Mouse (Mus musculus) c-Kit-positive CD71-positive TER-119-negative erythroid progenitor cells, embryonic 14.5 days (primary cell): ENCODE data around the gene Cspg5.
A peak's percentile ranks its signal among the peaks of the same experiment; 100 is the strongest.

Experiments used
- DNase-seq: peaks from one replicate; pipeline ENCODE4 v3.0.0-alpha.2; 2013; ENCODE audit warnings: low read depth

The Cspg5 gene

DNA sequence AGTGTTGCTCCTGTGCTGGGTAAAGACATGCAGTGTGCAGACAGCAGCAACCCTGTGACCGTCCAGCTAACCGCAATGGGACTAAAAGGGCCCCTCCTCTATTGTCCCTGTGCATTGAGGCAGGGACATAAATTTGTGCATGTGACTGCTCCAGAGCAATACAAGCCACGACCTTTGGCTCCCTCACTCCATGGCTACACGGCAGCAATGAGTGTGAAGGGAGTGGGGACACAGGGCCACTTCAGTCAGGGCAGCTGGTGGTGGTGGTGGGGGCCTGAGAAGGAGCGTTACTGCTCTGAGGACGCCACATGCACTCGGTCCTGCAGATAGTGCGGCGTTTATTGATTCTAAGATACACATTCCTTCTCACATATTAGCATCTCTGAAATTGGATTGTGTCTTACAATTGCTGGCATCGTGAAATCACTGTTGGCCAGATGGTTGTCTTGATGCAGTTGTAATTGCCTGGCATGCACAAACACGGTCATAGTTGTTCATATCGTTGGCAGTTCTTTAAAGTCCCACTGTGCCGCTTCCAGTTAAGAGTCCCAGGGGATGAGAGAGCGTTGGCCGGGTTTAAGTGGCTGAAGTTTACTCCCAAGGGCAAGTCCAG lies 11.9 kb downstream of the Cspg5 start:
- DNase-seq = no peak

DNA sequence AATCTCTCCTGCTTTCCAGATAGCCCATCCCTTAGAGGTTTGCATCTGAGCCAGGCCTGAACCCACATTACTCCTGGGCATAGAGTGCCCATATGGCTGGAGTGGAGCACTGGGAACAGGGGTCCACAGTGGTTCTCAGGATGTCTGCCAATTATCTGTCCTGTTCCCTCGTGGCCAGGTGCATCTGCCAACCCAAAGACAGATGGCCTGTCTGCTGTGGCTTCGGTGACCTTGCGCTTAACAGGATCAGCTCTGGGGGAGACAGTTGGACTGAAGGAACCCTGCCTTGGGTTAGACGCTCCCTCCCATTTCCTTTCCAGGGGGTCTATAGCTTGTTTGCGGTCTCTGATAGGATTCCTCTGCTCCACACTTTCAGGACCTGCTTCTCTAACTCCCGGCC lies 15.1 kb downstream of the Cspg5 start:
- DNase-seq = no peak

DNA sequence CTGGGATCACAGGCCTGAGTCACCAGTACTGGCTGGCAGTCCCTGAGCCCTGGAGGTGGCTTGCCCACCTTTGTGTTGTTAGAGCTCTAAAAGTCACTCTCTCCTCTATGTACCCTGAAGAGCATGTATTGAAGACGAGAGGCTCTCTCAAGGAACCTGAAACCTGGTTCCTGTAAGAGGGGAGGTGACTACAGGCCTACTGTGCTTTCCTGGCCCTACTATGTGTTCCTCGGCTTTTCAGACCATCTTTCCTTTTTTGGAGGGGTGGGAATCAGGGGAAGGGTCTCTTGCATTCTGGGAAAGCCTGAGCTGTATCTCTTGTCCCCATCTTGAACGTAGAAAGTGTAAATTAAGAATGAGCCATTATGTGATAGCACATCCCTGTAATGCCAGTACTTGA lies 15.5 kb downstream of the Cspg5 start:
- no peak for DNase-seq

DNA sequence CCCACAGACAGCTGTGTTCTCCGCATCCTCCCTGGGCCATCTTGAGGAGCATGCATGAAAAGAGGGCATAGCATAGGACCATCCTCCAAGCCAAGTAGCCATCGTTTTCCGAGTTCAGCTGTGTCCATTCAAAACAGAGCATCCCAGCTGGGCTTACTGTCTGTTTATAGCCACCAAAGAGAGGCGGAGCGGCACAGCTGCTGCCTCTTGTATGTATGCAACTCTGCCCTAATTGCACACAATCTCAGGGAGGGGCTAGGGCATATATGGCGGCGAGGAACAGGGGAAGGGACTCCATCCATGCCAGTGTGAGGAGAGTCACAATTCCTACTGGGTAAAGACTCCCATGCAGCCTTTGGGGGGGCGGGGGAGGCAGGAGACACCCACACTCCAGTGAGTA lies 19.6 kb downstream of the Cspg5 start:
- DNase-seq = no peak

DNA sequence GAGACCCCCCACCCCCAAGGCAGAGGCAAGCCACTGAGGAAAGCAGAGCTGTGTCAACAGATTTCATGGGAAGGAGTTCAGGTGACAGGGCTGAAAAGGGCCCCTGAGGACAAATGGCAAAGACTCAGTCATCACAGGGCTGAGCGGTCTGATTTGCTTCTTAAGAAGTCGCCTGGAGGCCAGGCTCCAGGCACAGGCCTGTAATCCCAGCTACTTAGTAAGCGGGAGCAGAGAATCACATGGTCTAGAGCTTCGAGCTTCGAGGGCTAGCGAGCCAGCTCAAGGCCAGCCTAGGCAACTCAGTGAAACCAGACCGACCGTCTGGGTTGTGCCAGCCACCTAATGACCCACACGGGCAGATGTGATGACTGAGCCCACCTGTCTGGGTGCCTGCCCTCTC lies 21.4 kb downstream of the Cspg5 start:
- DNase-seq = no peak

DNA sequence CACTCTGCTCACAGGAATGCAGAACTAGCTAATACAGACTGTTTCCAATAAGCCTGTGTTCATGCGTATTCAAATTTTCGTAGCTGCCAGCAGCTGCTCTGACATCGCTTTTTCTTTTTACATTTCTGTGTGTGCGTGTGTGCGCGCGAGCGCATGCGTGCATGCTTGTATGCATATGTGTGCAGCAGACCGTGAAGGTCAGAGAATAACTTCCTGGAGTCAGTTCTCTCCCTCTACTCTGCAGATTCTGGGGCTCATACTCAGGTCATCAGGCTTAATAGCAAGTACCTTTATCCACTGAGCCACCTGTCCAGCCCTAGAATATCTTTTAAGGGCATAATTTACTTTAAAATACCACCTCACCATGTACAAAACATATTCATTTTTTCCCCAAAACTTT lies 24.8 kb downstream of the Cspg5 start:
- no peak for DNase-seq

DNA sequence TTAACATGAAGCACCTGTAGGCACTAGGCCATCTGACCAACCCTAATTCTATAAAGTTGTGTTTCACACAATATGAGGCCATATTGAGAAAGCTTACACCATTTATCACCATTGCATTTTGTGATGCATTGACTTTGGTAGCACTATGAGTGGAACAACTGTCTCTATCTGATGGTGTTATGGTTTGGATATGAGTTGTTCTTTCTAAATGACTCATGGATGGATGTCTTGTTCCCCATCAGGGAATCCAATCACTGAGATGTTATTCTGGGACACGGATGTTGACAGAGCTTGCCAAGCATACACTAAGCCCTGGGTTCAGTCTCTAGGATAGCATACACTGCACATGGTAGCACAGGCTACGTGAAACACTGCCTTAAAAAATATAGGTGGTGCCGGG lies 28.7 kb downstream of the Cspg5 start:
- no peak for DNase-seq

DNA sequence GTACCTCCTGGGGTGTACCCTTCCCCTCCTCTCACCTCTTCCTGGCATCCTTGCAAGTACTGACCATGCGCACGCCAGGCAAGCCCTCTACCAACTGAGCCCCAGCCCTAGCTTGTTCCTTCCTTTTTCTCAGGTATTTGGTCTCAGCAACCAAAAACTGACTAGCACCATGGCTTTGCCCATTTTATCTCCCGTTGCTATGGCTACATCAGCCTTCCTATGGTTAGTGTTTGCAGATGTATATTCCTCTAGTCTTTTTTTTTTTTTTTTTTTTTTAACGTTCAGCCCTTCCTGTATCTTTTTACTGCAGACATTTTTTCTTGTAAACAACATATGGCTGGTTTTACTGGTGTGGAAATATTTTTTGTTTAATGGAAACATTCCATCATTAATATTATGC lies 29.9 kb downstream of the Cspg5 start:
- DNase-seq = no peak

DNA sequence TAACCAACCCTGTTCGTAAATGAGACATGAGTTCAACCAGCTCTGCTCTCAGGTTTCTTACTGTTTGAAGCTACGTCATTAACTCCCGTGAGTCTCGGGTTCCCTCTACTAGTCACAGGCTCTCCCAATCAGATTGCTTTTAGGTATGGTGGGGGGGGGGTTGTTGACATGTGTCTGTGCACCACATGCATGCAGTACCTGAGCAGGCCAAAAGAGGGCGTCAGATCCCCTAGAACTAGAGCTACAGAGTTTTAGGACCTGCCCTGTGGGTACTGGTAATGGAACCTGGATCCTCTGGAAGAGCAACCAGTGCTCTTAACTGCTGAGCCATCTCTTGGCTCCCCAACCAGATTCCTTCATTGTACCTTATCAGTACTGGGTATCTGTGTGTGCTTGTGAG lies 32.3 kb downstream of the Cspg5 start:
- no peak for DNase-seq

DNA sequence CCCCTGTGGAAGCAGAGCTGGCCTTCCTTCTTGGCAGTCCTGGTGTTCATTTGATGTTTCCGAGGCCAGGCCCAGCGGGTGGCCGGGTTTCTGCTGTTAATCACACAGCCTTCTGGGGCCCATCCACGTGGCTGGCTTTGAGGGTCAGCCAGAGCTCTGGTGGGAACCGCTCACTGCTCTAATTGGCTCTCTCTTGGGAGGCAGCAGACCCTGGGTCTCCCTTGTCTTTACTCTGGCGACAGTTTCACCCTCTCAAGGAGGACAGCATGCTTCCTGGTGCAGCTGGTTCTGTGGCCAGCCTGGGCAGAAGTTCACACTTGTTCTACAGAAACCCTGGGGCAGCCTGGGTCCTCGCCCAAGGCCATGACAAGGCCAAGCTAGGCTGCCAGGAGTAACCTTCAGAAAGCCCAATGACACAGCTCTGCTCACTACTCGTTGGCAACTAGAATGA lies 33.9 kb downstream of the Cspg5 start:
- DNase-seq = no peak

DNA sequence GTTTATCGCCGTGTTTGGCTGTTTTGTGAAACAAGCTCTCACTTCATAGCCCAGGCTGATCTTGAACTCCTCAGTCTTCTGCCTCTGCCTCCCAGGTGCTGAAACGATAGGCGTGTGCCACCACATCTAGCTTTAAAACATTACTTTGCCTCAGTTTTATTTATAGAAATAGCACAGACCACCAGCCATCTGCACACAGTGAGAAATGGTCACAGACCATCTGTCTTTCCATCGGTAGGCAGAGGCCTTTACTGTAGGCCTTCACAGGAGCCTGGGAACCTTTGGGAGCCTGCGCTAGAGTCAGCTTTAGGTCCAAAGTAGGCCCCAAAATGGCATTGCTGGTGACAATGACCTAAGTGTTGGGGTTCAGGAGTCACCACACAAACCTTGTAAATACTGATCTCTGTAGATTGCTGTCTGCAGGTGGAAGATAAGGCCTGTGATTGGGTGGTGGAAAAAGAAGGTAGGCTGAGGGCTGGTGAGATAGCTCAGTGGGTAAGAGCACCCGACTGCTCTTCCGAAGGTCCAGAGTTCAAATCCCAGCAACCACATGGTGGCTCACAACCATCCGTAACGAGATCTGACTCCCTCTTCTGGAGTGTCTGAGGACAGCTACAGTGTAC lies 40.6 kb downstream of the Cspg5 start:
- DNase-seq = no peak

DNA sequence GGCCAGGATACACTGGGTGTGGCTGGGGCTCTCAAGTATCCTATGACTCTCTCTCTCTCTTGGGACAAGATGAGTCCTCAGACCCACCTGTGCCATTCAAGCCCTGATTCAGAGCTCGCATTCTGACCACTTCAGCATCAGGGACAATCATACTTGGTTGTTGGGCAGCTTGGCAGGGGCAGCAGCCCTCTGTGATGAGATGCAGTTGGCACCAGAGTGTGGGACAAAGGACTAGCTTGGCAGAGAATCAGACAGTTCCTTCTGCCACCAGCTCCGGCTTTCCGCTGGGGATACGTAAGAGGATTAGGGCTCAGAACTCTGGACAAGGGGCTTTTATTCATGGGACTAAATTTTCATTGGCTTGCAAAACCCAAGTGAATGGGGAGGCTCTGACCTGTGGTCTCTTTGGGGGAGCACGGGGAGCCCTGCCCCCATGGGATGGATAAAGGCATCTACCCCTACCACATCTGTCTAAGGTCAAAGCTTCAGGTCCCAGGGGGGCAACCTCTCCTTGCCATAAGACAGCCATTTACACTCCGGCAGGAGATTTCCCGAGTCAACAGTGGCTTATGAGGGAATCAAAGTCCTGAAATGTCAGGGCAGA lies 43.8 kb downstream of the Cspg5 start:
- no peak for DNase-seq

DNA sequence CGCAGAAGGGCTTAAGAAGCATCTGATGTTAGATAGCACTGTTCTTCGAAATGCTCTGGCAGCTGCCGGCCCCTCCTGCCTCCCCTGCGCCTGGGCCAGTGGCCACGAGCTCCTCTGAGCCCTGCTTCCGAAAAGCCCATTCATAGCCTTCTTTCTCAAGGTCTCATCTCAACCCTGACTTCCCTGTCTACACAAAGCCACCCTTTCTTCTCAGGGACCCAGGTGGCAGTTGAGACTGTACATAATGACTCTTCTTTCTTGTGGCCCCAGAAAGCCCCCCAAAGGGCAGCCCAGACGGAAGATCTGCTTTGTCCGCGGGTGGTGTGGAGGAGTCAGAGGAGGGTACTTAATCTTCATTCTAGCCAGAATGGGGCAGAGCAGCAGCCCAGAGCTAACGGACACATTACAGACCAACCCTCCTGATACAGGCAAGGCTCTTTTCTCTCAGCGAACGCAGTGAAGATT lies 49.7 kb downstream of the Cspg5 start:
- DNase-seq = no peak

DNA sequence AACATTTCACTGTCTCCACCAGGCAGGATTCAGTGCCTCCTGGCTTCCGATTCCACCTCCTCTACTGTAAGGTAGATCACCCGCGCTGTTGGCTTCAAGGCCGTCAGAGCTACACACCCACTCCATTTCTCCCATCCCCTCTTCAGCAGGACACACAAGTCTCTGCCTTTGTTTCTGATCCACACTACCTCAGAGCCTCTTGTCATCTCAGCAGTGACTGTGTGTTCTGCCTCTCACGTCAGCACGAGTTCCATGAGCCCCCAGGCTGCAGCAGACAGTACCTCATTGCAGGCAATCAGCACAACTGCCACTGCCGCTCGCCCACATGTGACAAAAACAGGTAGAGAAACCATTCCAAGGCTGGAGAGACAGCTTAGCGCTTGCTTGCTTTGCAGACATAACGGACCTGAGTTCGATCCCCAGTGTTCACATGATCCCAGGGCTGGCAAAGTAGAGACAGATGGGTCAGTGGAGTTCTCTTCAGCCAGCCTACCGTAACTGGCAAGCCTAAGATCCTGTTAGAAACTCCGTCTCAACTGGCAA lies 50.4 kb downstream of the Cspg5 start:
- no peak for DNase-seq

DNA sequence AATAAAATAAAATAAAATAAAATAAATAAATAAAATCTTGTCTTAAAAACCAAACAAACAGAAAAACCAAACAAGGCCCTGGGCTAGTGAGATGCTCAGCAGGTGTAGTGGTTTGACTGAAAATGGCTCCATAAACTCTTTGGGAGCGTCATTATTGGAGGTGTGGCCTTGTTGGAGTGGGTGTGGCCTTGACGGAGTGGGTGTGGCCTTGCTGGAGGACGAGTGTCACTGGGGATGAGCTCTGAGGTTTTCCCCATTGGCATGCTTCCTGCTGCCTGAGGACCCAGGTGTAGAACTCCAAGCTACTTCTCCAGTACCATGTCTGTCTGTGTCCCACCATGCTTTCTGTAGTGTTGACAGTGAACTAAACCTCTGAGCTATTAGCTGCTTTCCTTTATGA lies 51.2 kb downstream of the Cspg5 start:
- DNase-seq = no peak

DNA sequence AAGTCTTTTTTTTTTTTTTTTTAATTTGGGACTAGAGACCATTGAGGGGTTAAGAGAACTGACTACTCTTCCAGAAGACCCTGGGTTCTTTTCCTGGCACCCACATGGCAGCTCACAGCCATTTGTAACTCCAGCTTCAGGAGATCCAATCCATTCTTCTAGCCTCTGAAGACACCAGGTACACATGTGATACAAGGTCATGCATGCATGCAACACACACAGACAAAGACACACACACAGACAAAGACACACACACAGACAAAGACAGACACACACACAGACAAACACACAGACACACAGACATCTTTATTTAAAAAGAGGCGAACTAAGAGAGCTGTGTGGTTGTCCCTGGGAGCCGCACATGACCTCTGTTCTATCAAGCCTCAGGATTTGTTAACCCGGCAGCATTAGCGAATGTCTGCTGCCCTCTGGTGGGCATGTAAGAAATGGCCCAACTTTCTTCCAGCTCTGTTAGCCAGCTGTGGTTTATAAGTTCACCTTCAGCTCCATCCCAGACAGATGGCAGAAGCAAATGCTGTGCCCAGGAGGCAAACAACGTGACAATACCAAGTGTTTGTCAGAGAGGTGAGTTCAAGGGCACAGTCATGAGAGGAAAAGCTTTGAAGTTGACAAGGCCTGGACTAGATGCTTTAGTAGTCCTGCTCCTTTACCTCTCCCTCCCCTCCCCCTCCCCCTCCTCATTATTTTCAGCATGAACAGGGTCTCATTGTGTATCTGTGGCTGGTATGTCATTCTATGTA lies 53.5 kb downstream of the Cspg5 start:
- DNase-seq = peak; percentile 76

DNA sequence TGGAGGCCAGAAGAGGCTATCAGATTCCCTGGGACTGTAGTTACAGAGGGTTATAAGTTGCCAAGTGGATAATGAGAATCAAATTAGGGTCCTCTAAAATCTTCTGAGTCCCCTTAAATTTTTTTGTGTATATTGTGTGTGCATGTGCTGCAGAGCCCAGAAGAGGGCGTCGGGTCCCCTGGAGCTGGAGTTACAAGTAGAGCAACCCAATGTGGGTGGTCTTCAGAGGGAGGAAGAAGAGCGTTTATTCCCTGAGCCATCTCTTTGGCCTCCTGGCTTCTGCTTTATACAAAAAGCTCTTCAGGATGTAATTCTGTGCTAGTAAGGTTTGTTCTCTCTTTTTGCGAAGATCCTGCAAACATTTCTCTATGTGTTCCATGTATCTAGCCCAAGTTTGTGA lies 60.9 kb downstream of the Cspg5 start:
- peak; percentile 37 for DNase-seq

DNA sequence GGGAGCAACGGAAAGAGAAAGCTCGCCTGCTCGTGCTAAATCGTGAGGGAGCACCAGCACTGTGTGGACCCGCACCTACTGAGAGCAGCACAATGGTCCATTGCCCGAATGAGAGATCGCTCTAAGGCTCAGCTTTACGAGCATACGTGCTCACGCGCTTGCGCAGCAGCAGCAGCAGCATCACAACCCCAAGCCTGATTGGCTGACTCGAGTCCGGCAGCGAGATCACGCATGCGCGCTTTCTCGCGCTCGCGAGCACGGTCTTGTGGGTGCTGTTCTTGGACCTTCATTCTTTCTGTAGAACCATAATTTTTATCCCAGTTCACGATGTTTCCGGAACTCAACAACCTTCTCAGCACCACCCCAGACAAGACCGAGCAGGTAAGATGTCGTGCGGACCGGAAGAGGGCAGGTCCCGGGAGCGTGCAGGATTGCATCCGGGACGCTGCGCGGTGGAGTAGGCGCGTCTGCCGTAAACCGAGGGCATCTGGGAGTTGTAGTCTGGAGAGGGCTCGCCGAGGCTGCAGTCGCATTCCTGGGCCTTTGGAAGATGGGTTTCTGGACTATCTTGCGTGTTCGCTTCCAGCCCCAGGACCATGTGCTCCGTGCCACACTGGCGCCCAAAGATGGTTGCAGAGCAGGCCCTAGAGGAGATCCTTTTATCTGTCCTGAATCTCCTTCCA lies 61.5 kb downstream of the Cspg5 start, which contains the start of gene Elp6:
Gene Elp6, plus strand, starts transcription at position 205 of the 683 bp plus-strand sequence.
- DNase-seq = peak; percentile 78

DNA sequence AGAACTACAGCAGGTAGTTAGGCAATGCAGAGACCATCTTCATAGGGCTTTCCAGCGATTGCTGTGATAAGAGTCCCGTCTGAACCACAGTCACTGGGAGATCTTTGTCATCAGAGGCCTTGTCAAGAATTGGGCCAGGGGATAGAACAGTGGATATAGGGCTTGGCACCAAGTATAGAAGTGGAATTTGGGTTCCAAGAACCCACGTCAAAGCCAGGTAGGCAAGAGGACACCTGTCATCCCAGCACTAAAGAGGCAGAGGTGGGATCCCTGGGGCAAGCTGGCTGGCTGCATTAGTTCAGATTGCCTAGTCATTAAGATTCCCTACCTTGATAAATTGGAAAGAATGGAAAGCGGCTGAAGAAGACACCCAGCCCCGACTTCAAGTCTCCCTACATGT lies 62.8 kb downstream of the Cspg5 start:
- DNase-seq = no peak
